Mouse (Mus musculus) splenic B cell, adult 2 months (primary cell): ENCODE results near the gene Chmp2a.

Experiments used
- DNase-seq: peaks from one replicate; pipeline ENCODE4 v3.0.0-alpha.2; 2011; ENCODE audit warnings: low read depth, low spot score
- H3K27me3 ChIP-seq: 2 replicates; pipeline ENCODE4 v1.6.1; 2012; ENCODE audit warnings: mild to moderate bottlenecking, low read length, moderate library complexity, mixed read lengths; ENCODE audit not compliant: control insufficient read depth, poor library complexity, insufficient read depth, severe bottlenecking
- H3K36me3 ChIP-seq: 2 replicates; pipeline ENCODE4 v1.6.1; 2012; ENCODE audit warnings: mild to moderate bottlenecking, low read length, moderate library complexity, mixed read lengths; ENCODE audit not compliant: control insufficient read depth, poor library complexity, insufficient read depth, severe bottlenecking

Gene Chmp2a

DNA sequence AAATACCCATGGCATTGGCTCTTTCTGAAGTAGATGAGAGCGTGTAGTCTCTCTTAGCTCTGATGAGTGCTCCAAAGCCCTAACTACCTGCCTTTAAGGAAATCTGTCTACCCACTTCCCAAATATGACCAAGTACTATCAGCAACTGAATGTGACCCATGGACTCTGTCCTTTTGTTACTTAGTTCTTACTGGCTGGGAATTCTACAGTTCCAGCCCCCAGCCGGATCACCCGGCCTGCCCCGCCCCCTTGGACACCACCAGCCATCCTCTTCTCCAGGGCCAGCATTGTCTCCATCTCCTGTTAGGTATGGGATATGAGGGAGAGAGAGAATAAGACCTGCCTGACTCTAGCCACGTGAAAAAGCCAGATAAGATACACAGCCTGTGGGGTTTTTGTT is 36.6 kb downstream of the Chmp2a start, which contains the start of gene Slc27a5:
Gene Slc27a5 (minus strand): TSS at position 140 of the 400 bp plus-strand sequence.
- Histone ChIP-seq H3K36me3 (no peaks in the 10 kb centered on the region), H3K27me3 (no peaks in the 10 kb centered on the region)
- no peak for DNase-seq

DNA sequence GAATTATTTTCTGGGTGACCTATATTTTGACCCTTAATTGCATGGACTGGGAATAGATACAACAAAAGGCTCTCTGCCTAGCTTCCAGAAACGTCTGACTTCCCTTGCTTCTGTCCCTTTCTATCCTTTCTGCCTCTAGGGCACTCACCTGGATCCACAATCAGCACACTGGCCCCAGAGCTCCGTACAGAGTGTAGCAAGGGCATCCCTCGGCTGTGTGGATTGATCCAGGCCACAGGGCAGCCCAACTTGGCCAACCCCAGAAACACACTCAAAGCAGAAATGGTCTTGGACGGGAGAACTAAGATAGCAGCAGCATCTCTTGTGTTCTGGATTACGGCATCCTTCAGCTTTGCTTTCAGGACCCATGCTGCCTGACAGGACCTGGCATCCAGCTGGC is 37.4 kb downstream of the Chmp2a start:
- DNase-seq, result no peak
- Histone ChIP-seq H3K27me3 (no peaks in the 10 kb centered on the region), H3K36me3 (no peaks in the 10 kb centered on the region)

DNA sequence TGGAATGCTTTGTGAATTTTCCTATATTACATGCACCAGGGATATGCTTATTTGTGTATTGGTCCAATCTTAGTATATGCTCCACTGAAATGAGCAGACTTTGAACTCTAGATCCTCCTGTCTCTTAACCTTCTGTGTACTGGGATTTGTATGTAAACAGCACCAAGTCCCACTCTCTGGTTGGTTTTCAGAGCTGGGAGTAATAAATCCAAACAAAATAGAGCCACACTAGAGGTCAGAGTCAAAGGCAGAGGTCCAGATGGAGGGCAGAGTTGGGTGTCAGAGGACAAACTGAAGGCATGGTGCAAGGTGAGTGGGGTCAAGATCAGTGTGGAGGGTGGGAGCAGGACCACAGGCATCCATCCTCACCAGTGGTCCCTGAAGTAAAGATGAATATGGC is 38.7 kb downstream of the Chmp2a start:
- H3K36me3 ChIP-seq, result no peaks in the 10 kb centered on the region
- no peaks in the 10 kb centered on the region for H3K27me3 ChIP-seq
- DNase-seq, result no peak

DNA sequence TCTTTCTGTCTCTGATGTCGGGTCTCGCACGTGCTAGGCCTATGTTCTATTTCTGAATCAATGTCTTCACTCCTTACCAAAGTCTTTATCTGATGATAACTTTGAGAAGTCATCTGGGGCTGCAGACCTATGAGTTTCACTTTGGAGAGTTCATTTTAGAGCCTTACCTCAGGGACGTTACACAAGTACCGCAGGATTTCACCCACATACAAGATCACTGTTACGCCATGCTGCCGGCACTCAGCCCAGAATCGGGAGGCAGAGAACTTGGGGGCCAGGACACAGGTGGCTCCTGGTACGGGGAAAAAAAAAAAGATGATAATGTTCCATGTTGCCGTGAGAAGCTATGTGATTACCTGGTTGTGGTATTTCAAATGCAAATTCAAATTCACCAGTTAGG is 41.5 kb downstream of the Chmp2a start:
- no peaks in the 10 kb centered on the region for H3K27me3 ChIP-seq
- H3K36me3 ChIP-seq, result no peaks in the 10 kb centered on the region

DNA sequence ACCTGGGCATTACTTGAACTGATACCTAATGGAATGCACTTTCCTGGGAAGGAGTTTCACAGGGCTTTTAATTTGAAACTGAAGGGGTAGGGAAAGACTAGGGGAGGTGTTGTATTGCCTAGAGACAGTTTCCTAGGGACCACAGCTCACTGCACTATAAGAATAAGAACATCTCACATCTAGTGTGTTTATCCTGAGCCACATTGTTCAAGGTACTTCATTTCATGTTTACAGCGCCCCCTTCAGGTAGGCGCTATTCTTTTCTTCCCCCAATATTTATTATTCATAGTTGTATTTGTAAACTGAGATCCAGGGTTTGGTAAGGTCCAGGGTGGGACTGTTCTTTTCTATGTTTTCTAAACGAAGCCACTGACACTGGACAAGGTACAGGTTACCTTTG is 42.4 kb downstream of the Chmp2a start:
- Histone ChIP-seq H3K36me3 (no peaks in the 10 kb centered on the region), H3K27me3 (no peaks in the 10 kb centered on the region)
- peak; percentile 73 for DNase-seq

More for the DNA sequence above, 41.5 kb downstream of the Chmp2a start:
- DNase-seq, result no peak

DNA sequence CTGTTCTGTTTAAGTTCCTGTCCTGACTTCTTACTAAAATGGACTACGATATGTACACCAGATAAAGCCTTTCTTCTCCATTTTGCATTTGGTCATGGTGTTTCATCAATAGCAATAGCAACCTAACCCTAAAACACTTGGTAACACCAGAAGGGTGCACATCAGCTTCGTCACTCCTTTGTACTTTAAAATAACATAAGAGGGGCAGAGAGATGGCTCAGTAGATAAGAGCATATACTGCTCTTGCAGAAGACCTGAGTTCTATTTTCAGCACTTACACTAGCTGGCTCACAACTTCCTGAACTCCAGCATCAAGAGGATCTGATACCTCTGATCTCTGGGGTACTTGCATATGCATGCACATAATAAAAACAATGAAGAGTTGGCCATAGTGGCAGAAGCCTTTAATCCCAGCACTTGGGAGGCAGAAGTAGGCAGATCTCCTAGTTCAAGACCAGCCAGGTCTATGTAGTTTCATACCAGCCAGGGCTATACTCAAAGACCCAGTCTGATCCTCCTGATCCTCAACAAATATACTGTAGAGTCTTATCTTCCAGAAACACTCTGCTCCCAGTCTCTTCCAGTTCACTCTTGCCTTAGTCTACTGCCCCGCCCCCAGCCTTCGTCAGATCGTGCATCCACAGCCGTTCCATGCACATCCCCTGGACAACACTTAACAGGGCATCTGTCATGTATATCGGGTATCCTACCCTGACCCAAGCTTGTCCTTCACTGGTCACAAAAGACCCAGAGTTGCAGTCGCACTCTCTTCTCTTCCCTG is 47.0 kb downstream of the Chmp2a start:
- H3K36me3 ChIP-seq, result no peaks in the 10 kb centered on the region
- no peak for DNase-seq
- H3K27me3 ChIP-seq, result no peaks in the 10 kb centered on the region

DNA sequence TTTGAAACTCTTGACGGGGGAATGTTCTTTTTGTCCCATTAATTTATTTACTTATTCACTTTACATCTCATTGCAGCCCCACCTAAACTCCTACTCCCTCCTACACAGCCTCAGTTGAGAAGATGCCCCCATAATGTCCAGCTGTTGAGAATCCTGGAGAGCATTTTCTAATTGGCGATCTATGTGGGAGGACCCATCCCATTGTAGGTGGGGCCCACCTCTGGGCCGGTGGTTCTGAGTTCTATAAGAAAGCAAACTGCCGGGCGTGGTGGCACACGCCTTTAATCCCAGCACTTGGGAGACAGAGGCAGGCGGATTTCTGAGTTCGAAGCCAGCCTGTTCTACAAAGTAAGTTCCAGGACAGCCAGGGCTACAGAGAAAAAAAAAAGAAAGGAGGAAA is 47.7 kb downstream of the Chmp2a start:
- no peaks in the 10 kb centered on the region for H3K27me3 ChIP-seq
- no peaks in the 10 kb centered on the region for H3K36me3 ChIP-seq
- DNase-seq, result no peak

DNA sequence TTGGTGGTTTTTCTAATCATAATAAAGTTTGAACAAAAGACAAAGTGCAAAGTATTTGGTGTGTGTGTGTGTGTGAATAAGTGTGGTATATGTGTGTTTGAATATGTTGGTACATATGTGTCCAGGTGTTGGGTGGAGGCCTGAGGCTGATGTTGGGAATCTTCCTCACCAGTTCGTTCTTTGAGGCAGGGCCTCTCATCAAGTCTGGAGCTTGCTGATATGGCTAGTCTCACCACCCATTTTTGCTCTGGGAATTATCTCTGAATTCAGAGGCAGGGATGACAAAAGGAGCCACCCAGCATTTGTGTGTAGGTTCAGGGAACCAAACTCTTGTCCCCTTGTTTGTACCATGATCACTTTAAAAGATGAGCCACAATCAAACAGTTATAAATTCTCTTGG is 48.9 kb downstream of the Chmp2a start:
- H3K27me3 ChIP-seq, result no peaks in the 10 kb centered on the region
- H3K36me3 ChIP-seq, result no peaks in the 10 kb centered on the region; the same call in 1 of the 2 replicates
- no peak for DNase-seq
